Mouse (Mus musculus) liver, embryonic 13.5 days (tissue): Measurements from ENCODE around the gene Zfp108. TPM values are rescaled to one million over a fixed set of nuclear protein-coding genes. Genes with fewer than 3 reads are reported as not detected.
"Not testable (repeated sequence)": the region's sequence is repeated elsewhere in the genome, so short reads cannot be mapped to it uniquely, and the experiment has no call there.

Experiments used
- ATAC-seq: fragments of 200-750 bp; cut with Nextera tagmentation; 2 replicates; pipeline ENCODE4 v1.8.0; 2017; ENCODE audit warnings: low read depth, mild to moderate bottlenecking, moderate number of reproducible peaks, moderate library complexity
- DNase-seq: peaks from one replicate; pipeline ENCODE4 v3.0.0; 2022
- H3K27ac ChIP-seq: fragments of 300-500 bp; sonication (generic); 2 replicates; pipeline ENCODE4 v1.5.1; 2015; ENCODE audit warnings: moderate library complexity, mild to moderate bottlenecking, inconsistent platforms
- H3K27me3 ChIP-seq: fragments of 300-500 bp; sonication (generic); 2 replicates; pipeline ENCODE4 v1.6.1; 2015; ENCODE audit warnings: mild to moderate bottlenecking, inconsistent platforms
- H3K36me3 ChIP-seq: fragments of 300-500 bp; sonication (generic); 2 replicates; pipeline ENCODE4 v1.6.1; 2015; ENCODE audit warnings: mild to moderate bottlenecking, inconsistent platforms
- H3K4me1 ChIP-seq: fragments of 300-500 bp; sonication (generic); replicated peaks from 2 replicates; pipeline ENCODE4 v1.6.1; 2015; ENCODE audit warnings: inconsistent platforms
- H3K4me2 ChIP-seq: fragments of 300-500 bp; sonication (generic); 2 replicates; pipeline ENCODE4 v1.6.1; 2015; ENCODE audit warnings: inconsistent platforms, mild to moderate bottlenecking, moderate library complexity
- H3K4me3 ChIP-seq: fragments of 300-500 bp; sonication (generic); replicated peaks from 2 replicates; pipeline ENCODE4 v1.5.1; 2015; ENCODE audit warnings: mild to moderate bottlenecking, inconsistent platforms
- H3K9ac ChIP-seq: fragments of 300-500 bp; sonication (generic); 2 replicates; pipeline ENCODE4 v1.6.1; 2015; ENCODE audit warnings: mild to moderate bottlenecking, inconsistent platforms
- H3K9me3 ChIP-seq: fragments of 300-500 bp; sonication (generic); replicated peaks from 2 replicates; pipeline ENCODE4 v1.6.1; 2016; ENCODE audit warnings: inconsistent platforms
- WGBS: fragments of 180-500 bp; shearing (Covaris S2); methylation state at CpG from one replicate; pipeline ENCODE4 v1.1.7; 2015; ENCODE audit not compliant: insufficient replicate concordance; 5-methylcytosine and 5-hydroxymethylcytosine counted together
- polyA plus RNA-seq: library from polyadenylated mRNA; unstranded; fragments of >200 nt; fragmentation: Nextera tagmentation; extraction: Ambion mirVana; gene quantifications from 2 replicates; pipeline ENCODE4 v1.2.1, GENCODE M21; 2015

Zfp108 gene
- polyA plus RNA-seq, 1 experiment from 2014 or later, result 0.40 TPM

- no peak overlapping the region for H3K27ac ChIP-seq
- H3K4me2 ChIP-seq, result no peak overlapping the region
- no peak for DNase-seq
- H3K4me1 ChIP-seq, result peaks cover 5% of the 10 kb centered on the region
- no peaks in the 10 kb centered on the region for H3K27me3 ChIP-seq
- WGBS, result 63% methylated on average over 24 of the region's 24 CpGs
- no peak for ATAC-seq
- H3K9ac ChIP-seq, result no peak overlapping the region
- H3K9me3 ChIP-seq, result no peaks in the 10 kb centered on the region
- no peak overlapping the region for H3K4me3 ChIP-seq
- peaks cover under 1% of the 10 kb centered on the region; the same call in 1 of the 2 replicates for H3K36me3 ChIP-seq
Measured at GRCm38 (mm10) chr7:24268176-24269155, 13.9 kb downstream of the Zfp108 start.

GRCm38 (mm10) chr7:24269256-24269655 lies 14.7 kb downstream of the Zfp108 start:
- H3K9me3 ChIP-seq, result no peaks in the 10 kb centered on the region
- peaks cover 4% of the 10 kb centered on the region; the same call in 1 of the 2 replicates for H3K36me3 ChIP-seq
- WGBS, result 54% methylated on average over 3 of the region's 3 CpGs
- H3K27me3 ChIP-seq, result no peaks in the 10 kb centered on the region
- 0 out of 2 replicates have a peak overlapping the region, but pooled peaks have one; percentile 65 for H3K4me3 ChIP-seq
- peaks cover 5% of the 10 kb centered on the region for H3K4me1 ChIP-seq
- H3K9ac ChIP-seq, result no peak overlapping the region
- no peak overlapping the region for H3K27ac ChIP-seq
- DNase-seq, result no peak
- H3K4me2 ChIP-seq, result no peak overlapping the region
- ATAC-seq, result no peak

GRCm38 (mm10) chr7:24269667-24270287 lies 15.2 kb downstream of the Zfp108 start:
- 40% methylated on average over 7 of the region's 7 CpGs for WGBS
- H3K4me1 ChIP-seq, result peaks cover 5% of the 10 kb centered on the region
- DNase-seq, result no peak
- no peaks in the 10 kb centered on the region for H3K27me3 ChIP-seq
- peak overlapping the region; percentile 65 for H3K4me3 ChIP-seq
- H3K27ac ChIP-seq, result no peak overlapping the region
- H3K36me3 ChIP-seq, result peaks cover 7% of the 10 kb centered on the region; the same call in 1 of the 2 replicates
- peak overlapping the region; percentile 71 for H3K9ac ChIP-seq
- peak overlapping the region; percentile 76 for H3K4me2 ChIP-seq
- no peaks in the 10 kb centered on the region for H3K9me3 ChIP-seq
- peak; percentile 27; the same call in 1 of the 2 replicates for ATAC-seq

GRCm38 (mm10) chr7:24270288-24270672 lies 15.7 kb downstream of the Zfp108 start, which contains the start of gene Zfp93:
Gene Zfp93, plus strand, starts transcription at chr7:24270420.
- Histone ChIP-seq H3K27me3 (no peaks in the 10 kb centered on the region), H3K9ac (peak within 1 kb of the TSS; percentile 71), H3K36me3 (peaks cover 12% of the 10 kb centered on the region; the same call in 1 of the 2 replicates), H3K4me1 (peaks cover 5% of the 10 kb centered on the region), H3K4me3 (peak within 1 kb of the TSS; percentile 65), H3K4me2 (peak within 1 kb of the TSS; percentile 76), H3K27ac (no peak within 1 kb of the TSS), H3K9me3 (no peaks in the 10 kb centered on the region)
- peak; percentile 87 for ATAC-seq
- 2% methylated on average over 12 of the region's 12 CpGs for whole genome bisulfite sequencing
- peak; percentile 26 for DNase-seq

- Histone ChIP-seq H3K9me3 (no peaks in the 10 kb centered on the region), H3K27me3 (no peaks in the 10 kb centered on the region), H3K36me3 (peaks cover 12% of the 10 kb centered on the region; the same call in 1 of the 2 replicates), H3K4me2 (no peak overlapping the region), H3K27ac (no peak overlapping the region), H3K4me1 (peaks cover 5% of the 10 kb centered on the region), H3K9ac (no peak overlapping the region), H3K4me3 (no peak overlapping the region)
- 82% methylated on average over 6 of the region's 6 CpGs for WGBS
- no peak for DNase-seq
- ATAC-seq, result no peak
Measured at GRCm38 (mm10) chr7:24271191-24271590, 16.6 kb downstream of the Zfp108 start.

- ATAC-seq (no peak), DNase-seq (no peak)
- H3K4me1 ChIP-seq, result peaks cover 4% of the 10 kb centered on the region
- WGBS, result 65% methylated on average over 4 of the region's 4 CpGs
- no peak overlapping the region for H3K4me3 ChIP-seq
- no peak overlapping the region for H3K9ac ChIP-seq
- no peak overlapping the region for H3K27ac ChIP-seq
- H3K9me3 ChIP-seq, result no peaks in the 10 kb centered on the region
- H3K4me2 ChIP-seq, result no peak overlapping the region
- no peaks in the 10 kb centered on the region for H3K27me3 ChIP-seq
- peaks cover 12% of the 10 kb centered on the region; the same call in 1 of the 2 replicates for H3K36me3 ChIP-seq
Measured at GRCm38 (mm10) chr7:24274456-24274855, 19.9 kb downstream of the Zfp108 start.

- not testable (repeated sequence) for H3K9ac ChIP-seq, DNase-seq, H3K4me1 ChIP-seq, H3K4me2 ChIP-seq, H3K27ac ChIP-seq, H3K27me3 ChIP-seq, H3K4me3 ChIP-seq, ATAC-seq, H3K9me3 ChIP-seq, H3K36me3 ChIP-seq
- WGBS, result 59% methylated on average over 3 of the region's 3 CpGs
Measured at GRCm38 (mm10) chr7:24278771-24279170, 24.2 kb downstream of the Zfp108 start.

GRCm38 (mm10) chr7:24280031-24280857 lies 25.6 kb downstream of the Zfp108 start:
- Histone ChIP-seq H3K27me3 (no peaks in the 10 kb centered on the region), H3K4me3 (no peak overlapping the region), H3K4me2 (no peak overlapping the region), H3K9ac (no peak overlapping the region), H3K27ac (no peak overlapping the region), H3K9me3 (no peaks in the 10 kb centered on the region), H3K4me1 (no peaks in the 10 kb centered on the region), H3K36me3 (0 out of 2 replicates have a peak, but pooled peaks cover under 1% of the 10 kb centered on the region)
- ATAC-seq (no peak), DNase-seq (no peak)
- WGBS, result 56% methylated on average over 10 of the region's 10 CpGs

GRCm38 (mm10) chr7:24280858-24281145 lies 26.2 kb downstream of the Zfp108 start:
- Histone ChIP-seq H3K4me2 (no peak overlapping the region), H3K27me3 (no peaks in the 10 kb centered on the region), H3K27ac (no peak overlapping the region), H3K9me3 (no peaks in the 10 kb centered on the region), H3K4me3 (no peak overlapping the region), H3K4me1 (no peaks in the 10 kb centered on the region), H3K9ac (no peak overlapping the region), H3K36me3 (no peaks in the 10 kb centered on the region)
- DNase-seq (no peak), ATAC-seq (no peak)
- WGBS, result 51% methylated on average over 4 of the region's 4 CpGs

GRCm38 (mm10) chr7:24286090-24286489 lies 31.5 kb downstream of the Zfp108 start:
- Histone ChIP-seq H3K9me3 (no peaks in the 10 kb centered on the region), H3K36me3 (peaks cover 9% of the 10 kb centered on the region), H3K9ac (no peak overlapping the region), H3K27me3 (no peaks in the 10 kb centered on the region), H3K4me3 (no peak overlapping the region), H3K4me1 (no peaks in the 10 kb centered on the region), H3K27ac (no peak overlapping the region), H3K4me2 (no peak overlapping the region)
- no peak for DNase-seq
- no peak for ATAC-seq
- 36% methylated on average over 4 of the region's 4 CpGs for WGBS

- ATAC-seq, result no peak
Measured at GRCm38 (mm10) chr7:24286916-24287315, 32.3 kb downstream of the Zfp108 start.

More at GRCm38 (mm10) chr7:24286916-24287315, 32.3 kb downstream of the Zfp108 start:
- H3K4me2 ChIP-seq, result no peak overlapping the region
- H3K9ac ChIP-seq, result no peak overlapping the region
- no peaks in the 10 kb centered on the region for H3K27me3 ChIP-seq
- 61% methylated on average over 4 of the region's 4 CpGs for WGBS
- no peaks in the 10 kb centered on the region for H3K9me3 ChIP-seq
- peaks cover 17% of the 10 kb centered on the region for H3K36me3 ChIP-seq
- no peak overlapping the region for H3K4me3 ChIP-seq
- no peak overlapping the region for H3K27ac ChIP-seq
- DNase-seq, result no peak
- no peaks in the 10 kb centered on the region for H3K4me1 ChIP-seq
